Mouse (Mus musculus) T-helper 17 cell (primary cell): ENCODE measurements around the gene Armh2.
"Not testable (repeated sequence)": the region's sequence is repeated elsewhere in the genome, so short reads cannot be mapped to it uniquely, and the experiment has no call there.

Experiments used
- in situ Hi-C, 2 experiments: fragments of 300-600 bp; cut with MboI, MseI; formaldehyde crosslinking; loops; 1 replicate in 1 of 2; 2 replicates in 1 of 2; pipeline ENCODE4 v1.15.1; 2025; ENCODE audit warnings: high pct_unique_total_duplicates in 2 of 2

Armh2 gene

DNA sequence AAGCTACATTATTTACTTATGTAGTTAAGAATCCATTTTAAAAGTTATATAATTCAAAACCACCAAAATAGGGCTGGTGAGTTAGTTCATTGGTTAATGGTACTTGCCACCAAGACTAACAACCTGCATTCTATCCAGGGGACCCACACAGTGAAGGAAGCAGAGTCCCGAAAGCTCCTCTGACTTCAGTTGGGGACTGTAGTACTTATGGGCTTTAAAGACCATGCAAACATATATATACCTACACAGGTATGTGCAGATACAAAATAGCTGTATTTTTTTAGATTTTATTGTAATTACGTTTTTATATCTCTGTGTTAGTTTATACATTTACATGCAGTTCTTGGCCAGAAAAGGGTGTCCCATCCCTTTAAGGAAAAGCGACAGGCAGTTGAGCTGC, 15.7 kb downstream of the Armh2 start:
- in situ Hi-C loops, result no loop called here

DNA sequence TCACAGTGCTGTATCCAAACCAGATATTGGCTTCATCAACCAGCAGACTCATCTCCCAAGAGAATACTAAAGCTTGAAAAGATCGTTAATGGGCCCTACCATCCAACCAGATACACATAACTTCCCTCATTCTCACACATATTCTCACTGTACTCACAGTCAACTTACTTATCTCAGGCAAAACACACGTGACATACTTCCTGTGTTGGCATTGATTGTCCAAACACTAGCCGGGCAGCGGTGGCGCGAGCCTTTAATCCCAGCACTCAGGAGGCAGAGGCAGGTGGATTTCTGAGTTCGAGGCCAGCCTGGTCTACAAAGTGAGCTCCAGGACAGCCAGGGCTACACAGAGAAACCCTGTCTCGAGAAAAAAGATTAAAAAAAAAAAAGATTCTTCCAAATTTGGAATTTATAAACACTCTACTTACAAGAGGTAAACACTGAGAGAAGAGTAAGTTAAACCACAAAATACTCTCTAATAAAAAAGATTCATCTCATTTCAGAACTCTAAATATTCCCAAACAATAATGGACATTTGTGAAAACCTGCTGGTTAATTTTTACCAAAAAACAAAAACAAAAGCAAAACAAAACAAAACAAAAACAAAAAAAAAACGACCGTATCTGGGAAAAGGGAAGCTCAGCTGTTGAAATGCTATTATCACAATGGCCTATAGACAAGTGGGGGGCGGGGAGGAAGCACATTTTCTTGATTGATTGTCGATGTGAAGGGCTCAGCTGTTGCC, 17.0 kb downstream of the Armh2 start:
- in situ Hi-C loops, result no loop called here

DNA sequence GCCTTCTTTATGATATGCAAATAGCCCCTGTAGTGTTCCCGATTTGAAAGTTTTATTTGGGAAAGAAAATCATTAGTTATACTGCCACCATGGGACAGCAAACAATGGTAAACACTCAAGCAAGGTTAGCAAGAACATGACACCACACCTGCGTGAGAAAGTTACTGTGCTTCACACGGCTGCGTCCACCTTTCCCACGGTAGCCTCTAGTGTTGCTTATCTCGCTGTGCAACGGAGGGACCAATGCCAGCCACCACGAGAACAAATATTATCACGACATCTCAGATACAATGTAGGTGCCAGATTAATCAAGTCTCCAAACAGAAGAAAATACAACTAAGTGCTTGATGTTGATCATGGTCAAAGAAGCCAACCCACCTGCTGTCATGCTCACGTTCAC, 18.4 kb downstream of the Armh2 start:
- in situ Hi-C loops, result no loop called here

DNA sequence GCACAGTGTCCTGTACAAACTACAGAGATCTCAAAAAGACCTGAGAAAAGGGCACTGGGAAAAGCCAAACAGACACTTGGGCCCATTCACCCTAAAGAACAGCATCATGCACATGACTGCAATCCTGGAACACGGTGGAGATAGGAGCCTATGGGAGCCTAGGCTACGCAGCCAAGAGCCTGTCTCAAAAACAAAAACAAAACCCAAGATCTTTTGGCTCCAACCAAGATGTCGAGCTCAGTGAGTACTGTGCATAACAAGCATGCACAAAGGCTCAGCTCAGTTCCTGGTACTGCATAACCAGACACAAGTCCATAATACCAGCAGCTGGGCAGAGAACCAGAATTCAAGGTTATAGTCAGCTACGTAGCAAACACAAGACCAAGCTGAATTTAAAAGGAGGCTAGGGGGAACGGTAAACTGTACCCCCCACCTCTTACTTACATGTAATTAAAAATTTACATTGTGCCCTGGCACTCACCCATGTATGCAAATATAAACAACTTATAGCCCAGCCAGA, 19.4 kb downstream of the Armh2 start:
- in situ Hi-C loops, result no loop called here

DNA sequence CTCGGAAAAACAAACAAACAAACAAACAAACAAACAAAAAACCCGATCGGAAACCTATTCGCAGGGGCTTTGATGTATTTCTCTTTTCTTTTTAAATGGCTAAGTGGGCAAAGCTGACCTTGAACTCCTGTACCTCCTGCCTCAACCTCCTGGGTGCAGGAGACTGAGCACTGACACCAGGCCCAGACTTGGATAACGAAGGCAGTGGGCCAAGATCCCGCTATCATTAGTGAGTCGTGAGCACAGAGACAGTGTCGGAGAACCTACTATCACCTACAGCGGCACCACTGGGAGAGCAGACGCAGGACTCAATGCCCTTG, 20.0 kb downstream of the Armh2 start:
- in situ Hi-C loops, result no loop called here

DNA sequence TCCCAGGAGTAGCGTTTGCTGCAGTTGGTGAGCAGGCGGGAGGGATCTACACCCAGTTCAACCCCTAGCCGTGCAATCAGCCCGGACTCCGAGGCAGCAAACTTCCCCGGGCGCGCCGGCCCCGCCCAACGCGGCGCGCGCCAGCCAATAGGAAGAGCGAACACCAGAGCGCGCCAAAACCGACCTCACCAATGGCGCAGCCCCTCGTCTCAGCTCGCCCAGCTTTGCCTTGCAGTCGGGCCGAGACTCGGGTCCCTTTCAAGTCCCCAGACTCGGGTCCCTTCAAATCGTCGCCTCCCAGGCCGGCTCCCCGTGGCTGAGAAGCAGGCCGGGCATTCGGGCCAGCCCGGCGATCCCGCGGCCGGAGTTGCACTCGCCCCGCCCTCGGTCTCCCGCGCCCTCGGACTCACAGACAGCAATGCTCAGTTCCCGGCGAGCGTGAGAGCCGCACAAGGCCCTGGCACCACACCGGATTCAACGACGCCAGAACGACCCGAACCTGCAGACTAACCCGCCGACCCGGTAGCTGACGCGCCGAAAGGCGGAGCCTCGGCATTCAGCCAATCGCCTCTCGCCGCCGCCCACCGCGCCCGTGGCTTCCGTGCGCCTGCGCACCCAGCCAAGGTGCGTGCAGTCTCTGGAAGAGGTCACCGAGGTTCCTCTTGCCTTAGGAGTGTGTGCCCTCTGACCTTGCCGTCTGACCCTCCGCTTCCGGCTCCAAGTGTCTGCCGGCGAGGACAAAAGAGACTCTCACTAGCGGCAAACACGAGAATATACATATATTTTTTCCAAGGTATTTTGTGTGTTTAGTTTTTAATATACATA, 20.6 kb downstream of the Armh2 start, which contains the start of gene Gmnn:
TSS of gene Gmnn (minus strand) at position 521 of the 825 bp plus-strand sequence.
- in situ Hi-C loops, result no loop called here

DNA sequence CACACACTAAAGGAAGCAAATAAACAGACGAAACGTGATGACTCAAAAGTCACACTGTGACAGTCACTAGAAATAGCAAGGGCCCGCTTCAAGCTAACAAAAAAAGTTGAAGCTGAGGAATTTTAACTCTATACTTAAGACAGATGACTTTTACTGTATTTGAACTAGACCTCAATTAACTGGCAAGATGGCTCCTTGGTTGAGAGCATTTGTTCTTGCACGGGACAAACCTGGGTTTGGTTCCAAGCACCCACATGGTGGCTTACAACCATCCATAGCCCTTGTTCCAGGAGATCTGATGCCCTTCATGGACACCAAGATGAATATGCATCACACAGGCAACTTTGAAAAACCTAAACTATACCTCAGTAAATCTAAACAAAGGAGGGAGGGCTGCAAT, 21.2 kb downstream of the Armh2 start:
- in situ Hi-C loops, result no loop called here

DNA sequence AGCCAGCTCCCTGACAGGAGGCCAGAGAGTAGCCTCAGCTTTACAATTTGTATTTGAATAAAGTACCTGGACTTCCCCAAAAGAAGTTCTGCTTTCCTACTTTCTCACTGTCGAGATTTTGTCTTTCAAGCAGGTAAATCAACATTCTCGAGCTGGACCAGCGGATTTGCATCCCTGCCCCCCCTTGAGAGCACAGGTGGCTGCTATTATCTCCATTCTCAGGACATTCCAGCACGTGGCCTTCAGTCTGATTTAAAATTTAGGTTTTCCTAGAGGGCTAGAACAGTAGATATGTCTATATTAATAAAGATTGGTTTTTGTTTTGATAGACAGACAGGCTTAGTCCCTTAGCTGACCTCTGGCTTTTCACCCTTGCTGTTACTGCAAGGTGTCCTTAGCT, 26.8 kb downstream of the Armh2 start:
- in situ Hi-C loops, result not testable (repeated sequence)

DNA sequence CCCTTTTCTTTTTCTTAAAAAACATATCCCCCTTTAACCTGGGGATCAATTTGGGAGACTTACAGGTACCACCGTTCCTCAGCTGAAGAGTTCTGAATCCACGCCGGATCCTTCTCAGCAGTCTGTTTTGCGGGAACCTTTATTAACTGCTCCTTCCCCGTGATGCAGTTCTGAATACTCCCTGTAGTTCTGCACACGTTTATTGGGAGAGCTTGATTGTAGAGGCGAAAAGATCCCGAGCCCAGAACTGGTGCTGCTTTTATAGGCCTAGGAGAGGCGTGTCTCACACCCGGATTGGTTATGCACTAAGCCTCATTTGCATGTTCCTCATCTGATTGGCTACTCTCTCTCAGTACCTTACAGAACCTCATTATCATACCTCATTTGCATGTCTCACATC, 30.4 kb downstream of the Armh2 start:
- in situ Hi-C loops, result not testable (repeated sequence)

DNA sequence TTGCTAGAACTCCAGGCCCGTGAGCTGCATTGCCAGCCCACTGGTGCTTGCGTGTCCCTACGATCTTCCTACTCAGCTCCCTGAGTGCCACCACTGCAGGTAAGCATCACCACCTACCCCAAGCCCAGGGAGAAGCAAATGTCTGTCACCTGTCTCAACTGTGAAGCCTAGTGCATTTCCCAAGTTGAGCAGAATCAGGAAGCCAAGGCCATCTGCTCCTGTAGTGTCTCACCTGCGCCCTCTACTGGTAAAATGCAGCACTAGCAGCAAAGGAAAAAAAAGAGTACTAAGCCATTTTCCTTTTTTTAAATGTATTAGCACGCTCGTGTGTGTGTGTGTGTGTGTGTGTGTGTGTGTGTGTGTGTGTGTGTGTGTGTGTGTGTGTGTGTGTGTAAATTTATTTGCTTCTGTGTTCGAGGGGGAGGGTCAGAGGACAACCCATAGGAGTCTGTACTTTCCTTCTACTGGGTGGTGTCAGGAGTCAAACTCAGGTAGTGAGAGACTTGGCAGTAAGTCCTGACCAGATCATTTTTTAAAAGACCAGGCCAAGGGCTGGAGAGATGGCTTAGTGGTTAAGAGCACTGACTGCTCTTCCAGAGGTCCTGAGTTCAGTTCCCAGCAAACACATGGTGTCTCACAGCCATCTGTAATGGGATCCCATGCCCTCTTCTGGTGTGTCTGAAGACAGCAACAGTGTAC, 35.3 kb downstream of the Armh2 start:
- in situ Hi-C loops, result no loop called here

DNA sequence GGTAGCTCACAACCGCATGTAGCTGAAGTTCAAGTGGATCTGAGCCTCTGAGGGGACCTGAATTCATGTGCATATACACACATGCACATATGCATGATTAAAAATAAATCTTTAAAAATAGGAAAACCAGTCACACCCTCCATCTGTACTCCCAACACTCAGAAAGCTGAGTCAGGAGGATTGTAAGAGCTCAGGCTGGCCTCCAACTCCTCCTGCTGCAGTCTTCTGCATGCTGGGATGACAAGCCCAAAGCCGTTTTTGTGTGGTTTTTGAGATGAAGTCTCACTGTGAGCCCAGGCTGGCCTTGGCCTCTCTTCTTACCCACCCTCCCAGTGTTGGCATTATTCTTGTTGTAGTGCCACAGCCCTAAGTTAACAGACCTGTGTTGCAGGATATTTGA, 37.0 kb downstream of the Armh2 start:
- in situ Hi-C loops, result no loop called here

DNA sequence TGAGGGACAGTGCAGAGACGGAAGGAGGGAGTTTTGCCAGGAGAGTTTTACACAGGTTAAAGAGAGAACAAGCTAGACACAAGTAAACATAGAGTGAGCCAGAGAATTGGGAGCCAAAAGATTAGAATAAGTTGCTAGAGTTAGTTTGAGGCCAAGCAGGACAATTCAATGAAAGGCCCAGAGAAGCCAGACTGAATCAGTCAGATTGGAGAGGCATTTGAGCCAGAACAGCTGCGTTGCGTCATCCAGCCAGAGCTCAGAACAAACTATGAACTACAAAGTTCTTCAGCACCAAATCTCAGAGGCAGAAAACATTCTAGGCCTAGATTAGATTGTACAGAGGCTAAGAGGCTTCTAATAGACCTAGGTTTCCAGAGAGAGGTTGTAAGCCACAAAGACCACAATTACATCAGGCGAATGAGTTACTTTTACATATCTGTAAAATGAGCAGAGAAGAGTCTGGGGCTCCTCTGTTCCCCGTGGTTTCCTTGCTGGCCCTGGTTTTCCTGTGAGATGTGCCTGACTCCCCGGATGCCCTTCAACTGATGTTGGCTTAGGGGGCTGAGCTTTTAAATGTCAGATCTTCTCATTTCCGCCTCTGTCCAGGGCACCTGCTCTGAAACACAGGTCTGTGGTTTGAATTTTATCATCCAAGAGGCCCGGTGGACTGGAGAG, 37.8 kb downstream of the Armh2 start:
- in situ Hi-C loops, result no loop called here

DNA sequence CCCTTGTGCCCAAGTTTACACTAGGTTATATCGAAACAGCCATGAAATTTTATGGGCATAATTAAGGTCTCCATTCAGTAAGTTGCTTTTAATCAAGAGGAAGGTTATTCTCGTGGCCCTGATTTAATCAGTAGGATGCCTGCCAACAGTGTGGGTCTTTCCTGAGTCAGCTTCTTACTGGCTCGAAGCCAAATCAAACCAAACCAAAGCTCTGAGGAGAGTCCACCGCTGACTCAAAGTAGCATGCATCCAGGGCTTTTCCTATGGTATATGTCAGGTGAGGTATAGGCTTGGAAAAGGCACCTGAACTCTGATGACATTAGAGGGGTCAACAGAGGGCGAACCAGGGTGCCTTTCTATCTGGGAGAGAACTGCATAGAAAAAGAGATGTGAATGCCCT, 40.9 kb downstream of the Armh2 start:
- in situ Hi-C loops, result no loop called here

DNA sequence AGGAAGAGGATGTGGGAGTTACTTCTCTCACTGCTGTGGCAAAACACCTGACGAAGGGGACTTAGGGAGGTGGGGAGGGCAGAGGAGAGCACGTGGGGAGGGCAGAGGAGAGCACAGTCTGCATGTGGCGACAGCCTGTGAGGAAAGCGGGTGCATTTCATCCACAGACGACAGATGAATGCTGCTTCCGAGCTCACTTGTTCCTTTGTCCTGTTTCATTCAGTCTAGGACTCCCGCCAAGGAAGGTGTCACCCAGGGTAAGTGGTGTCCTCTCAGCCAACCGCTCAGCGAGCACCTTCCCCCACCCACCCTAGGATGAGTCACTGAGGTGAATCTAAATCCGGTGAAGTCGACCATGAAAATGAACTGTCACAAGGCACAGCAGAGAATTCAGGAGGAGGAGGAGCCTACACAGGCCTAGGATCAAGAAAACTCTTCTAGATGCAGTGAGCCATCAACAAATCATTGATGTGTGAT, 45.0 kb downstream of the Armh2 start:
- in situ Hi-C loops, result no loop called here

DNA sequence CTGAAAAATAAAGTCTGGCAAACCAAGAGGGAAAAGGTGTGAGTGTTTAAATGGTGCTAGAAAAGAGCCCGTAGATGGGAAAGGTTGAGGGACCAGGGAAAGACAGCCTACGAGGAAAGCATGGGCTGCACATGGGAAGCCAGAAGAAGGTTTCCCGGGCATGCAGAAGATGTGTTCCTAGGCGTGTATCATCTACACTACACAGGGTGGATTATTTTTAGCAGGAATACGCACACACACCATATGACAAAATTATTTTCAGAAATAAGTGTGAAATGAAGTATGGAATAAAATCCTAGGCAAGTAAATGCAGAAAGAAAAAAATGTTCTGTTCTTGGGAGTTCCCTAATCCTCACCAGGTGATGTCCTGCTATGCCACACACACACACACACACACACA, 46.4 kb downstream of the Armh2 start:
- in situ Hi-C loops, result no loop called here

DNA sequence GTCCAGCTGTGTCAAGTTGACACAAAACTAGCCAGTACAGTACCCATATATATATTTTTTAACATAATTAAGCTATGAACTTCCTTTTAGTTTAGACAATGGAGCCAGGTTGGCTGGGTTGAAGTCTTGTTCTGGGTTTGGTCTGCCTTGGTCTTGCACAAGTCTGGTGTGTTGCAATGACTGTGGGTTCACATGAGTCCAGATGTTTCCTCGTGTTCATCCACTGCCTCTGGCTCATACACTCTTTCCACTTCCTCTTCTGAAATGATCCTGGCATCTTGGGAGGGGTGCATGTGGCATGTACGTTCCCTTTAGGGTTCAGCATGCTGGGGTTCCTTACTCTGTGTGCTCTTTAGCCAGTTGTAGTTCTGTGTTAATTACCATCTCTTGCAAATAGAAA, 50.3 kb downstream of the Armh2 start:
- in situ Hi-C loops, result no loop called here

DNA sequence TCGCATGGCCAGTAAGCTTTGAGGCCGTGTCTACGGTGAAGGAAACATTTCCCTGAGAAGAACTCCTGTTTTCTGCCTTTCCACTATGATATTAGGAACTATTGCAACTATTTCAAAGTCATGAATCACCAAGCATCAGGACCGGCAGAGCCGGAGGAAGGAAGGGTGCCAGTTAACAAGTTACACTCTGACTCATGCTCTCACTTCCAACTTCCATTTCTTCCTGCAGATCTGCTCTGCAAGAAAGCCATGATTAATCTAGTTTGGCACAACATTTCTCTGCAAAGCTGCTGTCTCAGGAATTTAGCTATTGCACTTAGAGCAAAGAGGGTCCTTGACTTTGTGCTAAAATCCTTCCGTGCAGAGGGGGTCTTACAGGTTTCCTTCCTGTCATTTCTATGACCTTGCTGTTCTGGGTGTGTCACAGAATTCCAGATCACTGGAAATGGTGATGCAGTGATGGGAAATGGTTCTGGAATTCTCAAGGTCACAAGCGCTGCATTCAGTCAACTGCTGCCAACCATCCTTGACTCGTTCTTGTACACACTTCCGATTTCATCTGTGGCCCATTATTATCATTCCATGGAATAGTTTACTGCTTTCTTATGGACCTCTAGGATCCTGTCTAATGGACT, 51.5 kb downstream of the Armh2 start:
- in situ Hi-C loops, result no loop called here
